Mouse (Mus musculus) limb, embryonic 14.5 days (tissue): Measurements from ENCODE around the gene Fbl. TPM values are rescaled to one million over a fixed set of nuclear protein-coding genes. Genes with fewer than 3 reads are reported as not detected.

ENCODE experiments used
- ATAC-seq: fragments of 200-750 bp; cut with Nextera tagmentation; 2 replicates; pipeline ENCODE4 v1.8.0; 2017; ENCODE audit warnings: low read depth, moderate number of reproducible peaks, moderate TSS enrichment; ENCODE audit not compliant: low FRiP score
- DNase-seq: peaks from one replicate; pipeline ENCODE4 v3.0.0-alpha.2; 2015; ENCODE audit warnings: low spot score
- H3K27ac ChIP-seq: fragments of 300-500 bp; sonication (generic); replicated peaks from 2 replicates; pipeline ENCODE4 v1.5.1; 2014; ENCODE audit warnings: low read depth, mild to moderate bottlenecking, low read length, moderate library complexity, mixed read lengths
- H3K27me3 ChIP-seq: fragments of 300-500 bp; sonication (generic); 2 replicates; pipeline ENCODE4 v1.6.1; 2014; ENCODE audit warnings: low read length, mixed read lengths; ENCODE audit not compliant: control insufficient read depth, insufficient read depth
- H3K36me3 ChIP-seq: fragments of 300-500 bp; sonication (generic); 2 replicates; pipeline ENCODE4 v1.6.1; 2014; ENCODE audit warnings: mild to moderate bottlenecking, low read length, moderate library complexity, mixed read lengths; ENCODE audit not compliant: control insufficient read depth, insufficient read depth
- H3K4me1 ChIP-seq: fragments of 300-500 bp; sonication (generic); 2 replicates; pipeline ENCODE4 v1.6.1; 2014; ENCODE audit warnings: antibody characterized with exemption, low read length, mixed read lengths; ENCODE audit not compliant: control insufficient read depth, insufficient read depth
- H3K4me2 ChIP-seq: fragments of 300-500 bp; sonication (generic); replicated peaks from 2 replicates; pipeline ENCODE4 v1.6.1; 2014; ENCODE audit warnings: low read depth, mild to moderate bottlenecking, low read length, moderate library complexity; ENCODE audit not compliant: severe bottlenecking
- H3K4me3 ChIP-seq: fragments of 300-500 bp; sonication (generic); replicated peaks from 2 replicates; pipeline ENCODE4 v1.5.1; 2014; ENCODE audit warnings: low read length
- H3K9ac ChIP-seq: fragments of 300-500 bp; sonication (generic); 2 replicates; pipeline ENCODE4 v1.6.1; 2014; ENCODE audit warnings: mild to moderate bottlenecking, low read depth, low read length, moderate library complexity; ENCODE audit not compliant: severe bottlenecking
- H3K9me3 ChIP-seq: fragments of 300-500 bp; sonication (generic); 2 replicates; pipeline ENCODE4 v1.6.1; 2016; ENCODE audit warnings: low read length; ENCODE audit not compliant: control insufficient read depth
- POLR2A ChIP-seq: fragments of 200-500 bp; IDR thresholded peaks from 2 replicates; pipeline ENCODE4 v1.8.0; 2012; ENCODE audit warnings: inconsistent platforms, mild to moderate bottlenecking, moderate library complexity, borderline replicate concordance; ENCODE audit not compliant: insufficient read depth, insufficient read length; ENCODE audit errors: extremely low read depth
- WGBS: fragments of 180-500 bp; shearing (Covaris S2); extraction: QIAGEN DNeasy Blood & Tissue Kit; methylation state at CpG from one replicate; pipeline ENCODE4 v1.1.7; 2014; 5-methylcytosine and 5-hydroxymethylcytosine counted together
- polyA plus RNA-seq, 2 experiments: library from polyadenylated mRNA; depleted of rRNA in 1 of 2; stranded (reverse) in 1 of 2; unstranded in 1 of 2; fragments of >200 nt; fragmentation: Nextera tagmentation in 1 of 2; extraction: Ambion mirVana in 1 of 2; gene quantifications; 2 replicates each; pipeline versions ENCODE4 v1.2.1 to v1.2.3; 2012 to 2014

The Fbl gene
- polyA plus RNA-seq, 2 experiments, result 45.9 to 299 TPM

GRCm38 (mm10) chr7:28195414-28196098 is 26.0 kb downstream of the Fbl start:
- Histone ChIP-seq H3K4me1 (no peaks in the 10 kb centered on the region), H3K27ac (no peak overlapping the region), H3K4me2 (no peak overlapping the region), H3K4me3 (no peak overlapping the region), H3K9ac (no peak overlapping the region), H3K27me3 (no peaks in the 10 kb centered on the region), H3K9me3 (no peaks in the 10 kb centered on the region), H3K36me3 (peaks cover 40% of the 10 kb centered on the region)
- ATAC-seq (no peak), DNase-seq (no peak)
- 85% methylated on average over 5 of the region's 5 CpGs for WGBS
- no peak for TF ChIP-seq POLR2A

GRCm38 (mm10) chr7:28196528-28196927 is 27.0 kb downstream of the Fbl start:
- Histone ChIP-seq H3K36me3 (peaks cover 32% of the 10 kb centered on the region), H3K27ac (no peak overlapping the region)

GRCm38 (mm10) chr7:28199054-28199453 is 29.5 kb downstream of the Fbl start:
- H3K27me3 ChIP-seq, result no peaks in the 10 kb centered on the region
- H3K4me3 ChIP-seq, result no peak overlapping the region
- H3K9ac ChIP-seq, result no peak overlapping the region
- TF ChIP-seq POLR2A, result no peak
- no peaks in the 10 kb centered on the region for H3K9me3 ChIP-seq
- no peak overlapping the region for H3K4me2 ChIP-seq
- H3K36me3 ChIP-seq, result peaks cover 11% of the 10 kb centered on the region; the same call in 1 of the 2 replicates
- DNase-seq, result no peak
- no peaks in the 10 kb centered on the region for H3K4me1 ChIP-seq
- no peak for ATAC-seq
- no peak overlapping the region for H3K27ac ChIP-seq
- 70% methylated on average over 4 of the region's 4 CpGs for WGBS

More at GRCm38 (mm10) chr7:28196528-28196927, 27.0 kb downstream of the Fbl start:
- H3K9ac ChIP-seq, result no peak overlapping the region
- ATAC-seq (no peak), DNase-seq (no peak)
- no peaks in the 10 kb centered on the region for H3K27me3 ChIP-seq
- H3K4me1 ChIP-seq, result no peaks in the 10 kb centered on the region
- 78% methylated on average over 14 of the region's 14 CpGs for WGBS
- no peak overlapping the region for H3K4me3 ChIP-seq
- TF ChIP-seq POLR2A, result no peak
- H3K4me2 ChIP-seq, result no peak overlapping the region
- no peaks in the 10 kb centered on the region for H3K9me3 ChIP-seq

GRCm38 (mm10) chr7:28203207-28204108 is 33.9 kb downstream of the Fbl start:
- H3K9ac ChIP-seq, result no peak overlapping the region
- no peaks in the 10 kb centered on the region for H3K4me1 ChIP-seq
- no peaks in the 10 kb centered on the region for H3K9me3 ChIP-seq
- H3K36me3 ChIP-seq, result no peaks in the 10 kb centered on the region
- no peak overlapping the region for H3K27ac ChIP-seq
- TF ChIP-seq POLR2A, result no peak
- ATAC-seq (peak; percentile 39; the same call in 1 of the 2 replicates), DNase-seq (peak; percentile 18)
- H3K4me2 ChIP-seq, result no peak overlapping the region
- no peaks in the 10 kb centered on the region for H3K27me3 ChIP-seq
- WGBS, result 61% methylated on average over 18 of the region's 19 CpGs
- no peak overlapping the region for H3K4me3 ChIP-seq

GRCm38 (mm10) chr7:28206044-28206600 is 36.6 kb downstream of the Fbl start:
- no peak for ATAC-seq
- WGBS, result 69% methylated on average over 4 of the region's 4 CpGs
- no peaks in the 10 kb centered on the region for H3K27me3 ChIP-seq
- TF ChIP-seq POLR2A, result no peak
- no peak for DNase-seq
- H3K27ac ChIP-seq, result no peak overlapping the region
- no peak overlapping the region for H3K9ac ChIP-seq
- no peaks in the 10 kb centered on the region for H3K36me3 ChIP-seq
- no peaks in the 10 kb centered on the region for H3K4me1 ChIP-seq
- no peaks in the 10 kb centered on the region for H3K9me3 ChIP-seq
- H3K4me2 ChIP-seq, result no peak overlapping the region
- H3K4me3 ChIP-seq, result no peak overlapping the region
